Mouse (Mus musculus) left cerebral cortex, adult 18-20 months (tissue): ENCODE data around the gene Atg2a. TPM values are rescaled to one million over a fixed set of nuclear protein-coding genes. Genes with fewer than 3 reads are reported as not detected.
"Not testable (repeated sequence)": the region's sequence is repeated elsewhere in the genome, so short reads cannot be mapped to it uniquely, and the experiment has no call there.

Experiments
- DNase-seq, 2 experiments: peaks; one replicate each; pipeline ENCODE4 v3.0.0; 2021 to 2022; ENCODE audit warnings: low spot score in 2 of 2, mixed read lengths in 1 of 2
- total RNA-seq, 2 experiments: library from RNA; stranded (reverse); gene quantifications; 2 replicates each; pipeline ENCODE4 v1.2.3; 2021

Gene Atg2a
- total RNA-seq, 2 experiments from 2014 or later, result 31.5 to 33.9 TPM

GRCm38 (mm10) chr19:6275740-6276389 lies 34.4 kb downstream of the Atg2a start:
- no peak for DNase-seq

GRCm38 (mm10) chr19:6276426-6277421 lies 35.3 kb downstream of the Atg2a start, which contains the start of gene Ehd1:
Gene Ehd1 (plus strand): TSS chr19:6276725.
- peak; percentile 89 to 95 for DNase-seq

GRCm38 (mm10) chr19:6277661-6278438 lies 36.4 kb downstream of the Atg2a start:
- DNase-seq, result no peak

GRCm38 (mm10) chr19:6278439-6279073 lies 37.1 kb downstream of the Atg2a start:
- no peak for DNase-seq

- no peak for DNase-seq
Observed at GRCm38 (mm10) chr19:6279481-6280144, 38.1 kb downstream of the Atg2a start.

GRCm38 (mm10) chr19:6280554-6280953 lies 39.1 kb downstream of the Atg2a start:
- DNase-seq, result no peak

GRCm38 (mm10) chr19:6281122-6282020 lies 39.9 kb downstream of the Atg2a start:
- DNase-seq, result no peak

- no peak for DNase-seq
Observed at GRCm38 (mm10) chr19:6283001-6283400, 41.5 kb downstream of the Atg2a start.

GRCm38 (mm10) chr19:6284502-6284901 lies 43.0 kb downstream of the Atg2a start:
- DNase-seq, result no peak

- DNase-seq, result no peak
Observed at GRCm38 (mm10) chr19:6285226-6285625, 43.8 kb downstream of the Atg2a start.

- DNase-seq, result no peak
Observed at GRCm38 (mm10) chr19:6285632-6286433, 44.4 kb downstream of the Atg2a start.

- DNase-seq, result peak in 1 of 2 experiments; percentile 27
Observed at GRCm38 (mm10) chr19:6286434-6287401, 45.2 kb downstream of the Atg2a start.

GRCm38 (mm10) chr19:6288236-6288894 lies 46.9 kb downstream of the Atg2a start:
- DNase-seq, result no peak

- no peak for DNase-seq
Observed at GRCm38 (mm10) chr19:6289696-6290238, 48.3 kb downstream of the Atg2a start.

- DNase-seq, result not testable (repeated sequence)
Observed at GRCm38 (mm10) chr19:6290720-6291116, 49.2 kb downstream of the Atg2a start.

- no peak for DNase-seq
Observed at GRCm38 (mm10) chr19:6291117-6291781, 49.8 kb downstream of the Atg2a start.
